Mouse (Mus musculus) gastrocnemius, postnatal 4 days (tissue): ENCODE results near the gene Osgin1. TPM values are rescaled to one million over a fixed set of nuclear protein-coding genes. Genes with fewer than 3 reads are reported as not detected.

ENCODE experiments used
- total RNA-seq, 2 experiments: library from RNA; stranded (reverse); gene quantifications; 2 replicates each; pipeline ENCODE4 v1.2.3; 2021

Gene Osgin1
- total RNA-seq, 2 experiments from 2014 or later = 2.2 to 3.8 TPM

Other genes starting within 250 kb of the Osgin1 start
- 100 to 1,000 TPM; 173 to 200 TPM for gene Hsbp1, start 89.6 kb upstream of the Osgin1 start, total RNA-seq
- 10 to 100 TPM; 66.5 to 68.1 TPM for gene Mlycd, start 39.2 kb upstream of the Osgin1 start, total RNA-seq
- under 1 TPM; 0.59 to 0.78 TPM for gene Necab2, start 12.6 kb downstream of the Osgin1 start, total RNA-seq
- not detected for gene Slc38a8, start 67.6 kb downstream of the Osgin1 start, total RNA-seq
- gene Mbtps1, start 124.6 kb downstream of the Osgin1 start, total RNA-seq = 10 to 100 TPM; 81.4 to 84.9 TPM
- 10 to 100 TPM; 17.9 to 19.3 TPM for gene Hsdl1, start 141.1 kb downstream of the Osgin1 start, total RNA-seq
- gene Dnaaf1, start 141.1 kb downstream of the Osgin1 start, total RNA-seq = not detected
- 1 to 10 TPM; 5.8 to 6.1 TPM for gene Taf1c, start 171.1 kb downstream of the Osgin1 start, total RNA-seq
- gene Adad2, start 178.6 kb downstream of the Osgin1 start, total RNA-seq = not detected
- under 1 TPM; 0.17 to 0.29 TPM for gene Kcng4, start 201.6 kb downstream of the Osgin1 start, total RNA-seq
- gene Wfdc1, start 232.2 kb downstream of the Osgin1 start, total RNA-seq = 10 to 100 TPM; 56.9 to 59.7 TPM